Mouse (Mus musculus) heart, embryonic 12.5 days (tissue): Measurements from ENCODE around the gene Tex38. TPM values are rescaled to one million over a fixed set of nuclear protein-coding genes. Genes with fewer than 3 reads are reported as not detected.

Experiments
- ATAC-seq: fragments of 200-750 bp; cut with Nextera tagmentation; 2 replicates; pipeline ENCODE4 v1.8.0; 2017; ENCODE audit warnings: moderate TSS enrichment, moderate library complexity; ENCODE audit not compliant: insufficient number of reproducible peaks, low FRiP score
- H3K27ac ChIP-seq: fragments of 300-500 bp; sonication (generic); 2 replicates; pipeline ENCODE4 v1.5.1; 2016; ENCODE audit warnings: mild to moderate bottlenecking, moderate library complexity; ENCODE audit not compliant: poor library complexity, severe bottlenecking
- H3K27me3 ChIP-seq: fragments of 300-500 bp; sonication (generic); replicated peaks from 2 replicates; pipeline ENCODE4 v1.6.1; 2016; ENCODE audit warnings: mild to moderate bottlenecking, moderate library complexity
- H3K36me3 ChIP-seq: fragments of 300-500 bp; sonication (generic); 2 replicates; pipeline ENCODE4 v1.6.1; 2016; ENCODE audit warnings: mild to moderate bottlenecking, moderate library complexity
- H3K4me1 ChIP-seq: fragments of 300-500 bp; sonication (generic); replicated peaks from 2 replicates; pipeline ENCODE4 v1.6.1; 2016; ENCODE audit warnings: mild to moderate bottlenecking
- H3K4me2 ChIP-seq: fragments of 300-500 bp; sonication (generic); 2 replicates; pipeline ENCODE4 v1.6.1; 2016; ENCODE audit warnings: mild to moderate bottlenecking, moderate library complexity
- H3K4me3 ChIP-seq: fragments of 300-500 bp; sonication (generic); 2 replicates; pipeline ENCODE4 v1.5.1; 2016; ENCODE audit warnings: mild to moderate bottlenecking
- H3K9ac ChIP-seq: fragments of 300-500 bp; sonication (generic); 2 replicates; pipeline ENCODE4 v1.6.1; 2016; ENCODE audit warnings: mild to moderate bottlenecking, moderate library complexity
- H3K9me3 ChIP-seq: fragments of 300-500 bp; sonication (generic); replicated peaks from 2 replicates; pipeline ENCODE4 v1.6.1; 2016; ENCODE audit warnings: mild to moderate bottlenecking, moderate library complexity
- WGBS: fragments of 180-500 bp; shearing (Covaris S2); methylation state at CpG from one replicate; pipeline ENCODE4 v1.1.7; 2016; 5-methylcytosine and 5-hydroxymethylcytosine counted together
- polyA plus RNA-seq: library from polyadenylated mRNA; unstranded; fragments of >200 nt; fragmentation: Nextera tagmentation; extraction: Ambion mirVana; gene quantifications from 2 replicates; pipeline ENCODE4 v1.2.1, GENCODE M21; 2016

Tex38 gene
- polyA plus RNA-seq, result 0.22 and 0.24 TPM in 2 replicates

DNA sequence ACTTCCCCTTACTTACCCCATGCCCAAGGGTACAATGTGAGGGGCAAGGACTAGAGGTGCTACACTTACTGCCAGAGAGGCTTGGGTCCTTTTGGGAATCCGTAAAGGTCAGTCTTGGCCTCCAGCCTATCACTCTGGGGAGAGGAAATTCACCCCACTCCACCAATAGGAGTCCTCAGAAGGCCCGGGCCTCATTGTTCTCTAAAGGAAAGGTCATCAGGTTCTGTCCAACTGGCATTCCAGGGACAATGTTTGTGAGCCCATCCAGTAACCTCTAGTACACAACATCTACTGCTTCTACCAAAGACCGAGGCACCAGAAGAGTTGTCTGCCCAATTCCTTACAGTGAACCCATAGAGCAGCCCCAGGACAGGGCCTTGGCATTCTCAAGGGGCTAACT lies at the start of gene Tex38:
TSS of gene Tex38 (minus strand) at position 101 of the 400 bp plus-strand sequence.
- no peaks in the 10 kb centered on the region for H3K9me3 ChIP-seq
- no peak within 1 kb of the TSS for H3K4me2 ChIP-seq
- no peak within 1 kb of the TSS for H3K9ac ChIP-seq
- 76% methylated on average over 3 of the region's 3 CpGs for WGBS
- peaks cover 10% of the 10 kb centered on the region for H3K4me1 ChIP-seq
- no peak within 1 kb of the TSS for H3K27ac ChIP-seq
- H3K27me3 ChIP-seq, result no peaks in the 10 kb centered on the region
- no peak for ATAC-seq
- no peak within 1 kb of the TSS for H3K4me3 ChIP-seq
- H3K36me3 ChIP-seq, result peaks cover 11% of the 10 kb centered on the region

DNA sequence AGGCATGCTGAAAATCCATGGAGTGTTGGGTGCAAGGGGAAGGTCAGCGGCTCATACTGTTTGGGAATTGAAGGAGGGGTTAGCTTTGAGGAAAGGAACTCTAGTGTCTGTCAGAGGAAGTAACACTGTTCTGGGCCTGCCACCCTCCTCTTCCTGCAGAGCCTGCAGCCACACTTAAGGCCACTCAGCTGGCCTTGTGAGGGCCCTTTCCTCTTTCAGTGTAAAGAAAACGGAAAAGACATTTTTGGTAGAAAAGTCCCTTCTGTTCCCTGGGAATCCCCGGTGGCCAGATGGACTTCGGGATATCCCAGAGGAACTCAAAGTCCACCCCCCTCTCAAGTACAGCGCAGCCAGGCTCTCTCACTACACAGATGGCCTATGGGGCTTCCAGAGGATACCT lies 49.7 kb upstream of the Tex38 start:
- H3K4me3 ChIP-seq, result no peak overlapping the region
- H3K36me3 ChIP-seq, result peaks cover 43% of the 10 kb centered on the region
- H3K27ac ChIP-seq, result no peak overlapping the region
- H3K4me2 ChIP-seq, result no peak overlapping the region
- H3K4me1 ChIP-seq, result peaks cover 31% of the 10 kb centered on the region
- H3K9ac ChIP-seq, result no peak overlapping the region
- ATAC-seq, result no peak
- H3K9me3 ChIP-seq, result no peaks in the 10 kb centered on the region
- 51% methylated on average over 5 of the region's 5 CpGs for WGBS
- no peaks in the 10 kb centered on the region for H3K27me3 ChIP-seq

DNA sequence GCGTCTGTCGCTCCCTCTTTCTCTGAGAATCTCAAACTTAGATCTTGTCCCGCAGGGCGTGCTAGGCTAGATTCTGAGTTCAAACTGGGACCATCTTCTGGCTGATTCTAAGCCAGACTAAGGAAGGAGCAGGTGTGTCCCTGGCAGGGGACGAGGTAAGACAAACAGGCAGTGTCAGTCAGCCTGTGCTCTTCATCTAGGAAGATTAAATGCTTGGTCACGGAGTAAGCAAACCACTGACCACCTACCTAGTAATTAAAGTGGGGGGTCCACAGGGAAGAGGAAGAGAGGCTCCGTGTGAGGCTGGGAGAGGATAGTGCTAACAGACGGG lies 47.7 kb upstream of the Tex38 start:
- 3% methylated on average over 8 of the region's 8 CpGs for WGBS
- H3K4me1 ChIP-seq, result peaks cover 48% of the 10 kb centered on the region
- peak overlapping the region; percentile 82 for H3K4me2 ChIP-seq
- H3K9ac ChIP-seq, result peak overlapping the region; percentile 82
- ATAC-seq, result no peak
- H3K27me3 ChIP-seq, result no peaks in the 10 kb centered on the region
- no peak overlapping the region for H3K27ac ChIP-seq
- peaks cover 23% of the 10 kb centered on the region for H3K36me3 ChIP-seq
- H3K4me3 ChIP-seq, result peak overlapping the region; percentile 78
- no peaks in the 10 kb centered on the region for H3K9me3 ChIP-seq

GRCm38 (mm10) chr4:115827888-115828571 lies 47.2 kb upstream of the Tex38 start, which contains the start of gene Mob3c:
Mob3c (plus strand) TSS chr4:115828092.
- H3K9me3 ChIP-seq, result no peaks in the 10 kb centered on the region
- H3K27me3 ChIP-seq, result no peaks in the 10 kb centered on the region
- H3K36me3 ChIP-seq, result peaks cover 22% of the 10 kb centered on the region
- H3K4me3 ChIP-seq, result peak within 1 kb of the TSS; percentile 78
- WGBS, result under 1% methylated on average over 57 of the region's 57 CpGs
- H3K27ac ChIP-seq, result peak within 1 kb of the TSS; percentile 74
- H3K9ac ChIP-seq, result peak within 1 kb of the TSS; percentile 82
- peak; percentile 95 for ATAC-seq
- H3K4me2 ChIP-seq, result peak within 1 kb of the TSS; percentile 82
- peaks cover 54% of the 10 kb centered on the region for H3K4me1 ChIP-seq

DNA sequence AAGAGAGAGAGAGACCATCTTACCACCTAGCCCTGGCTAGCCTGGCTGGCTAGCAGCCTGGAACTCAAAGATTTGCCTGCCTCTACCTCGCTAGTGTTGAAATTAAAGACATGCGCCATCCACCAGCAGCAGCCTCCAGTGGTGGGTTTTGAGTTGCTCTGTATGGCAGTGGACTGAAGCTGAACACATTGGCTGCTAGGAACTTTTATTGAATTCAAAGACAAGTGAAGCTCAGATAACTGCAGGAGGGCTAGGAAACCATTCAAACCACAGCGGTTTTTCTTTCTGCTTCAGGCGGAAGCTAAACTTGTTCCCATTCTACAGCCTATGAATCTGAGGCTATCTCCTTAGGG lies 46.7 kb upstream of the Tex38 start:
- peak overlapping the region; percentile 82 for H3K4me2 ChIP-seq
- peak overlapping the region; percentile 78 for H3K4me3 ChIP-seq
- peaks cover 59% of the 10 kb centered on the region for H3K4me1 ChIP-seq
- H3K27ac ChIP-seq, result peak overlapping the region; percentile 74; the same call in 1 of the 2 replicates
- no peaks in the 10 kb centered on the region for H3K9me3 ChIP-seq
- H3K9ac ChIP-seq, result peak overlapping the region; percentile 82
- peaks cover 17% of the 10 kb centered on the region for H3K36me3 ChIP-seq
- no peak for ATAC-seq
- no peaks in the 10 kb centered on the region for H3K27me3 ChIP-seq
- WGBS, result 10% methylated on average over 4 of the region's 4 CpGs

GRCm38 (mm10) chr4:115827066-115827465 lies 46.2 kb upstream of the Tex38 start:
- 0 out of 2 replicates have a peak overlapping the region, but pooled peaks have one; percentile 78 for H3K4me3 ChIP-seq
- ATAC-seq, result no peak
- H3K9me3 ChIP-seq, result no peaks in the 10 kb centered on the region
- 73% methylated on average over 3 of the region's 3 CpGs for WGBS
- peaks cover 63% of the 10 kb centered on the region for H3K4me1 ChIP-seq
- H3K27ac ChIP-seq, result no peak overlapping the region
- H3K9ac ChIP-seq, result no peak overlapping the region
- H3K27me3 ChIP-seq, result no peaks in the 10 kb centered on the region
- peaks cover 13% of the 10 kb centered on the region for H3K36me3 ChIP-seq
- H3K4me2 ChIP-seq, result peak overlapping the region; percentile 82

GRCm38 (mm10) chr4:115825271-115825670 lies 44.5 kb upstream of the Tex38 start:
- Histone ChIP-seq H3K36me3 (no peaks in the 10 kb centered on the region), H3K27ac (no peak overlapping the region), H3K27me3 (no peaks in the 10 kb centered on the region), H3K4me1 (peaks cover 72% of the 10 kb centered on the region), H3K4me3 (no peak overlapping the region), H3K9ac (no peak overlapping the region), H3K4me2 (no peak overlapping the region), H3K9me3 (no peaks in the 10 kb centered on the region)
- no peak for ATAC-seq
- WGBS, result 76% methylated on average over 2 of the region's 2 CpGs

- Histone ChIP-seq H3K9me3 (no peaks in the 10 kb centered on the region), H3K27me3 (no peaks in the 10 kb centered on the region), H3K9ac (no peak overlapping the region), H3K4me2 (no peak overlapping the region), H3K4me3 (no peak overlapping the region), H3K4me1 (peaks cover 62% of the 10 kb centered on the region), H3K36me3 (peaks cover 4% of the 10 kb centered on the region; the same call in 1 of the 2 replicates), H3K27ac (peak overlapping the region; percentile 44; the same call in 1 of the 2 replicates)
- 24% methylated on average over 2 of the region's 2 CpGs for WGBS
- ATAC-seq, result no peak
Observed at GRCm38 (mm10) chr4:115824178-115824577, 43.4 kb upstream of the Tex38 start.

- peak; percentile 81 for ATAC-seq
- Histone ChIP-seq H3K4me2 (no peak overlapping the region), H3K27me3 (no peaks in the 10 kb centered on the region), H3K9ac (no peak overlapping the region), H3K9me3 (no peaks in the 10 kb centered on the region), H3K4me1 (peaks cover 48% of the 10 kb centered on the region), H3K4me3 (no peak overlapping the region), H3K36me3 (peaks cover 4% of the 10 kb centered on the region; the same call in 1 of the 2 replicates), H3K27ac (peak overlapping the region; percentile 31; the same call in 1 of the 2 replicates)
- WGBS, result 25% methylated on average over 3 of the region's 3 CpGs
Observed at GRCm38 (mm10) chr4:115821928-115822327, 41.1 kb upstream of the Tex38 start.

DNA sequence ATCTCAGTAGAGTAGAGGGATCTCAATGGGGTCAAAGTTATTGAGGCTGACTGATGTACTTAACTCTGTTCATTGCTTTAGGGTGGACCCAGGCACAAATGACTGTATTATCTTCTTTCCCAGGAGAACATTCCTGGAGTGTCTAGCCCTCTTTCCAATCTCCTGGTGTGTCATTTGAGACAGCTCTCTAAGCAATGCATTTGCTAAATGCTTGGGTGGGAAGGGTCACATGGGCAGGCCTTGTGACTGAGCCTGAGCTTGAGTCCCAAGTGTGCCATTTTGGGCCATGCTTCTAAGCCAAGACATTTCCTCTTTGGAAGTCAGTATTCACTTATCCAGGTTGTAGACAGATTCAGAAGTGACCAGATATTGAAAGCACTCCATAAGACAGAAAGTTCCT lies 40.6 kb upstream of the Tex38 start:
- Histone ChIP-seq H3K9me3 (no peaks in the 10 kb centered on the region), H3K4me3 (no peak overlapping the region), H3K4me2 (no peak overlapping the region), H3K36me3 (peaks cover 5% of the 10 kb centered on the region), H3K9ac (no peak overlapping the region), H3K4me1 (peaks cover 47% of the 10 kb centered on the region), H3K27ac (peak overlapping the region; percentile 31; the same call in 1 of the 2 replicates), H3K27me3 (no peaks in the 10 kb centered on the region)
- ATAC-seq, result no peak

GRCm38 (mm10) chr4:115820944-115821343 lies 40.1 kb upstream of the Tex38 start:
- H3K36me3 ChIP-seq, result peaks cover 10% of the 10 kb centered on the region
- no peak overlapping the region for H3K4me3 ChIP-seq
- H3K9ac ChIP-seq, result no peak overlapping the region
- peaks cover 47% of the 10 kb centered on the region for H3K4me1 ChIP-seq
- ATAC-seq, result no peak
- H3K9me3 ChIP-seq, result no peaks in the 10 kb centered on the region
- H3K27me3 ChIP-seq, result no peaks in the 10 kb centered on the region
- no peak overlapping the region for H3K4me2 ChIP-seq
- no peak overlapping the region for H3K27ac ChIP-seq
- WGBS, result 71% methylated on average over 3 of the region's 3 CpGs

DNA sequence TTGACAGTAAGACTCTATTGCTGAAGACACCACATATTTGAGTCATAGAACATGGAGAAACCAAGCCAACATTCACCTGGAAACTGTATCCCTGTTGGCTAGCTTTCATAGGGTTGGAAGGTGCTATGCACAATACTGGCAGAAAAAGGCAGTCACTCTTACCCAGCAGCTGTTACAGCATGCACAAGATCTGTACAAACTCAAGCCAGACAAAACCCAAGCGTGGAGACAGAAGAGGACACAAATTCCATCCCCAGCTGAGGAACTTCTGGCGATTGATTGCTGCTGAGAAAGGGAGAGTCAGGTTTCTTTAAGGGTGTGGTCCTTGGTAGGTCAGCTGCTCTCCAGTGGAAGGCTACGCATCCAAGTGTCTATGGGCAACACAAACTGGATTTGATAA lies 39.4 kb upstream of the Tex38 start:
- ATAC-seq, result no peak
- whole genome bisulfite sequencing, result 52% methylated on average over 3 of the region's 3 CpGs

More for the DNA sequence above, 39.4 kb upstream of the Tex38 start:
- Histone ChIP-seq H3K4me3 (no peak overlapping the region), H3K9ac (no peak overlapping the region), H3K27ac (no peak overlapping the region), H3K36me3 (peaks cover 16% of the 10 kb centered on the region), H3K4me1 (peaks cover 44% of the 10 kb centered on the region), H3K9me3 (no peaks in the 10 kb centered on the region), H3K4me2 (no peak overlapping the region), H3K27me3 (no peaks in the 10 kb centered on the region)
